ENCODE assay signal across 11 mouse cellular contexts in the genomic region with DNA sequence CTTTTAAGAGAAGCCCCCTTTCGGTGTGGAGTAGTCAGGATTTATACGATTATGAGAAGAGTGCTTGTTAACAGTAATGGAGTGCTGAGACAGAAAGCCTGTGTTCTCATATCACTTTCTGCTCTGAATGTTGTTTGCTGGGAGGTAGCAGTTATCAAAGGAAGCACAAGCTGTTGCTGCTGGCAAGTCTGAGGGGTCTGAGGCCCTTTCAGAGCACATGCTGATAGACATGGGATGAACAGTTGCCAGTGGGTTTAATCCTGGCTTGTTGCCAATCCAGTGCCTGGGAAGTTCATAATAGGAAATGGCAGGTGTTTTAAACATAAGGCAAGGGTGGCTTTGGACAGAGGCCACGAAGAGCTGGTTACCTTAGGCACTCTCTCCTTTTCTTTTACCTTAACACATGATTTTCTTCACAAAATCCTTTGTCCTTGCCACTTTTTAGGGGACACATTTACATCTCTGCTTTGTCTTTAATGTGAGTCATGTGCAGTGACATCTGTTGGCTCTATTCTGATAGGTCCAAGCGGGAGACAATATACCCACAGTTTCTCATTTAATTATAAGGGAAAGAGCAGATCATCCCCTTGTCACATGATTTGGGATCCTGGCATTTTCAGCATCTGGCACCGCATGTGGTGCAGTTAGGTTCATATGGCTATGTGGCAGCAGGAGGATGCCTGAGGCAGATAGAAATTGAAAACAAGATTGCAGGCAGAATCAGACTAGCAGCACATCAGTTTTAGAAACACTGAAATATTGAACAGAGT.
DNase-seq lines count a peak whose midpoint lies in the region; ATAC-seq lines count a peak whose summit lies in the region.
"Had no signal": no experiment of that assay in that cellular context is flagged by ENCODE, and none has a peak within 500 bp of the region (broad histone marks: within the 10 kb centered on the region; RNA-seq: fewer than 3 reads in every experiment).

No protein-coding gene starts in this region.

- no peaks in the 10 kb centered on the region for H3K4me1 ChIP-seq in hindbrain, embryonic 16.5 days (ENCODE audit: control insufficient read depth, insufficient read depth, low read depth, low read length)
- peaks cover 9% of the 10 kb centered on the region for H3K4me1 ChIP-seq in midbrain, embryonic 16.5 days (ENCODE audit: control insufficient read depth, insufficient read depth, low read length)
- H3K4me1 ChIP-seq in kidney, embryonic 15.5 days = no peaks in the 10 kb centered on the region
- H3K4me1 ChIP-seq: embryonic facial prominence, embryonic 15.5 days had no signal

- WGBS in hindbrain, embryonic 16.5 days = 32% methylated on average over 5 of the region's 5 CpGs
- WGBS in midbrain, embryonic 16.5 days = 38% methylated on average over 5 of the region's 5 CpGs
- 82% methylated on average over 5 of the region's 5 CpGs for WGBS in kidney, embryonic 15.5 days

- peak; percentile 56 for DNase-seq in brain, embryonic 18.5 days (ENCODE audit: low read depth, low spot score)
- peak; percentile 17 for DNase-seq in cerebellum, adult 9-11 months
- DNase-seq in liver = no peak
- no peak for DNase-seq in gastrocnemius, adult 8-10 months (ENCODE audit: low spot score in 2 of 2)
- DNase-seq in thymus, postnatal 4 days = no peak
- DNase-seq: adrenal gland, postnatal 10 days; heart, postnatal 4 days had no signal

- H3K9me3 ChIP-seq in hindbrain, embryonic 16.5 days (ENCODE audit: control insufficient read depth, low read length) = no peaks in the 10 kb centered on the region
- no peaks in the 10 kb centered on the region for H3K9me3 ChIP-seq in midbrain, embryonic 16.5 days (replicated peaks; ENCODE audit: control insufficient read depth, low read length, poor library complexity, severe bottlenecking)
- H3K9me3 ChIP-seq in kidney, embryonic 15.5 days (replicated peaks) = no peaks in the 10 kb centered on the region
- H3K9me3 ChIP-seq: embryonic facial prominence, embryonic 15.5 days had no signal

- ATAC-seq in hindbrain, embryonic 16.5 days = peak; percentile 95
- ATAC-seq in midbrain, embryonic 16.5 days = peak; percentile 91
- no peak for ATAC-seq in kidney, embryonic 15.5 days (replicated peaks; ENCODE audit: low FRiP score)

- H3K9ac ChIP-seq in hindbrain, embryonic 16.5 days (ENCODE audit: low read depth, low read length) = no peak overlapping the region
- H3K9ac ChIP-seq in midbrain, embryonic 16.5 days (ENCODE audit: low read depth, low read length) = no peak overlapping the region
- H3K9ac ChIP-seq in kidney, embryonic 15.5 days = no peak overlapping the region
- H3K9ac ChIP-seq: embryonic facial prominence, embryonic 15.5 days had no signal

- H3K4me3 ChIP-seq in hindbrain, embryonic 16.5 days (ENCODE audit: low read length) = no peak overlapping the region
- no peak overlapping the region for H3K4me3 ChIP-seq in midbrain, embryonic 16.5 days (ENCODE audit: low read depth, low read length)
- no peak overlapping the region for H3K4me3 ChIP-seq in kidney, embryonic 15.5 days (replicated peaks)
- H3K4me3 ChIP-seq: embryonic facial prominence, embryonic 15.5 days had no signal

- no peak overlapping the region for H3K4me2 ChIP-seq in hindbrain, embryonic 16.5 days (ENCODE audit: low read length)
- no peak overlapping the region; the same call in 1 of the 2 replicates for H3K4me2 ChIP-seq in midbrain, embryonic 16.5 days (ENCODE audit: low read length)
- no peak overlapping the region for H3K4me2 ChIP-seq in kidney, embryonic 15.5 days
- H3K4me2 ChIP-seq: embryonic facial prominence, embryonic 15.5 days had no signal

- no peaks in the 10 kb centered on the region for H3K36me3 ChIP-seq in hindbrain, embryonic 16.5 days (ENCODE audit: control insufficient read depth, insufficient read depth, low read length)
- no peaks in the 10 kb centered on the region for H3K36me3 ChIP-seq in midbrain, embryonic 16.5 days (ENCODE audit: control insufficient read depth, insufficient read depth, low read length)
- no peaks in the 10 kb centered on the region for H3K36me3 ChIP-seq in kidney, embryonic 15.5 days
- H3K36me3 ChIP-seq: embryonic facial prominence, embryonic 15.5 days had no signal

- peak overlapping the region; percentile 14 for H3K27ac ChIP-seq in hindbrain, embryonic 16.5 days (ENCODE audit: low read depth, low read length)
- peak overlapping the region; percentile 58 for H3K27ac ChIP-seq in midbrain, embryonic 16.5 days (ENCODE audit: low read length)
- H3K27ac ChIP-seq in kidney, embryonic 15.5 days = no peak overlapping the region
- H3K27ac ChIP-seq: embryonic facial prominence, embryonic 15.5 days had no signal

- H3K27me3 ChIP-seq in hindbrain, embryonic 16.5 days (replicated peaks; ENCODE audit: control insufficient read depth, insufficient read depth, low read length) = no peaks in the 10 kb centered on the region
- no peaks in the 10 kb centered on the region for H3K27me3 ChIP-seq in midbrain, embryonic 16.5 days (ENCODE audit: control insufficient read depth, insufficient read depth, low read depth, low read length)
- H3K27me3 ChIP-seq in kidney, embryonic 15.5 days = no peaks in the 10 kb centered on the region
- H3K27me3 ChIP-seq: embryonic facial prominence, embryonic 15.5 days had no signal

Comparison
In these comparisons a context has a peak if more than half of its experiments do, and no peak if none do; other contexts are left out.
1. DNase-seq: peak in brain, embryonic 18.5 days (single experiment) and cerebellum, adult 9-11 months (single experiment); none in liver (single experiment), gastrocnemius, adult 8-10 months (0 of 2) and thymus, postnatal 4 days (single experiment).